Mouse (Mus musculus): ENCODE data around the gene Sp1.

The Sp1 gene

GRCm38 (mm10) chr15:102433173-102433572 is 27.2 kb downstream of the Sp1 start:
- DNase-seq (ENCODE audit: low read depth) = no peak

GRCm38 (mm10) chr15:102442490-102442889 is 36.5 kb downstream of the Sp1 start:
- peak; percentile 93 for DNase-seq (ENCODE audit: low read depth)

- DNase-seq (ENCODE audit: low read depth) = no peak
These were observed 39.2 kb downstream of the Sp1 start, which contains the start of gene Amhr2 for GRCm38 (mm10) chr15:102445146-102445545. Gene Amhr2, plus strand, starts transcription at chr15:102445367.

GRCm38 (mm10) chr15:102446448-102446847 is 40.5 kb downstream of the Sp1 start:
- DNase-seq (ENCODE audit: low read depth) = no peak

GRCm38 (mm10) chr15:102449366-102449765 is 43.4 kb downstream of the Sp1 start:
- no peak for DNase-seq (ENCODE audit: low read depth)

- no peak for DNase-seq (ENCODE audit: low read depth)
These were observed 45.0 kb downstream of the Sp1 start for GRCm38 (mm10) chr15:102450928-102451327.

- no peak for DNase-seq (ENCODE audit: low read depth)
These were observed 45.9 kb downstream of the Sp1 start for GRCm38 (mm10) chr15:102451666-102452430.

GRCm38 (mm10) chr15:102455993-102456392 is 50.0 kb downstream of the Sp1 start:
- peak; percentile 26 for DNase-seq (ENCODE audit: low read depth)

GRCm38 (mm10) chr15:102458050-102458736 is 52.2 kb downstream of the Sp1 start:
- no peak for DNase-seq (ENCODE audit: low read depth)

GRCm38 (mm10) chr15:102458904-102459317 is 53.0 kb downstream of the Sp1 start, which contains the start of gene Prr13:
Gene Prr13, plus strand, starts transcription at chr15:102459028.
- peak; percentile 98 for DNase-seq (ENCODE audit: low read depth)

- DNase-seq (ENCODE audit: low read depth) = no peak
These were observed 53.4 kb downstream of the Sp1 start for GRCm38 (mm10) chr15:102459381-102459780.

- DNase-seq (ENCODE audit: low read depth) = no peak
These were observed 53.9 kb downstream of the Sp1 start for GRCm38 (mm10) chr15:102459847-102460246.

GRCm38 (mm10) chr15:102460409-102460808 is 54.5 kb downstream of the Sp1 start:
- DNase-seq (ENCODE audit: low read depth) = no peak

GRCm38 (mm10) chr15:102460971-102461370 is 55.0 kb downstream of the Sp1 start:
- DNase-seq (ENCODE audit: low read depth) = peak; percentile 76

- no peak for DNase-seq (ENCODE audit: low read depth)
These were observed 55.6 kb downstream of the Sp1 start for GRCm38 (mm10) chr15:102461430-102462075.

- peak; percentile 59 for DNase-seq (ENCODE audit: low read depth)
These were observed 57.7 kb downstream of the Sp1 start for GRCm38 (mm10) chr15:102463666-102464065.

- DNase-seq (ENCODE audit: low read depth) = no peak
These were observed 62.9 kb downstream of the Sp1 start for GRCm38 (mm10) chr15:102468675-102469370.

GRCm38 (mm10) chr15:102470183-102470604 is 64.3 kb downstream of the Sp1 start, which contains the start of gene Pcbp2:
Gene Pcbp2, plus strand, starts transcription at chr15:102470539.
- peak; percentile 99 for DNase-seq (ENCODE audit: low read depth)

GRCm38 (mm10) chr15:102470605-102471294 is 64.8 kb downstream of the Sp1 start:
- peak; percentile 90 for DNase-seq (ENCODE audit: low read depth)

GRCm38 (mm10) chr15:102471295-102471645 is 65.3 kb downstream of the Sp1 start:
- DNase-seq (ENCODE audit: low read depth) = no peak

GRCm38 (mm10) chr15:102471727-102472126 is 65.8 kb downstream of the Sp1 start:
- no peak for DNase-seq (ENCODE audit: low read depth)

Measured in NIH3T3 (cell line).